Mouse (Mus musculus): ENCODE measurements around the gene Tmem9b. TPM values are rescaled to one million over a fixed set of nuclear protein-coding genes. Genes with fewer than 3 reads are reported as not detected.

The Tmem9b gene
- polyA plus RNA-seq, 1 experiment, result 45.3 TPM

DNA sequence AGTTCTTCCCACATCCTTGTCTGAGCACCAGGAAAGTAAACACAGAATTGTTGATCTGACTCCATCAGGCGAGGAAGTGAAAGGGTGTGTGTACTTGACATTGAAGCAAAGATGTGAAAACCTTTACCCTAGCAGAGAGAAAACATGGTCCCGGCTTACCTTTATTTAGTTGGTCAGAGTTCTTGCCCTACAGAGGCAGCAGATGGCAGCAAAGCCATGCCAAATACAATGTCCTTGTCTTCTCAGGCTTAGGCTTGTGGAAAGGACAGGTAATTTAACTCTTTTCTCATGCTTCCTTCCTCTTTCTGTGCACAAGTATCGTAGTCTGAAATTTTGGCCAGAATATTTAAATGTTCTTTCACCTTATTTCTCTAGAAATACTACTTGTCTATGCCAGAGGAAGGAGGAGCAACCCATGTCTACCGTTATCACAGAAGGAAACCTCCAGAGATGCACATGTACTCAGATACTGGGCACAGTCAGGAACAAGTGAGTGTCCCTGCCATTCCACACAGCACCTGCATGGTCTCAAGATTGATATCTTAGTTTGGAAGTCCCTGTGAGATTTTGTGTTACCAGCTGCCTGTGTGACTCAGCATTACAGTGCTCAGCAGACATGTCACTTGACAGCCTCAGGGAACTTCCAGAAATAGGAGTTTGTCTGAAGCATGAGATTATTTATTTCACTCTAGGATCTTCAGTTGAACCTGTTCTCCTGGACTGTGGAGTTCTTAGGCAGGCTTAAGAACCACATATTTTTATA is 45.5 kb downstream of the Tmem9b start:
- Histone ChIP-seq H3K27me3 (ENCODE audit: control insufficient read depth, insufficient read depth, low read length) (no peaks in the 10 kb centered on the region), H3K36me3 (ENCODE audit: control insufficient read depth, insufficient read depth, low read length) (peaks cover 27% of the 10 kb centered on the region), H3K4me1 (replicated peaks; ENCODE audit: control insufficient read depth, insufficient read depth, low read length) (peaks cover 6% of the 10 kb centered on the region), H3K27ac (ENCODE audit: control insufficient read depth, insufficient read depth, low read length) (no peak overlapping the region), H3K4me3 (ENCODE audit: control insufficient read depth, insufficient read depth, low read length) (no peak overlapping the region)
- peak; percentile 44 for DNase-seq
- no peak for TF ChIP-seq CTCF (IDR thresholded peaks at IDR 0.05; ENCODE audit: borderline replicate concordance, control insufficient read depth, extremely low read depth, insufficient read depth, low read length, poor library complexity)
- TF ChIP-seq POLR2A (IDR thresholded peaks at IDR 0.05; ENCODE audit: control insufficient read depth, extremely low read depth, insufficient read depth, low read length, poor library complexity), result no peak
- WGBS, result 40% methylated on average over 4 of the region's 4 CpGs

DNA sequence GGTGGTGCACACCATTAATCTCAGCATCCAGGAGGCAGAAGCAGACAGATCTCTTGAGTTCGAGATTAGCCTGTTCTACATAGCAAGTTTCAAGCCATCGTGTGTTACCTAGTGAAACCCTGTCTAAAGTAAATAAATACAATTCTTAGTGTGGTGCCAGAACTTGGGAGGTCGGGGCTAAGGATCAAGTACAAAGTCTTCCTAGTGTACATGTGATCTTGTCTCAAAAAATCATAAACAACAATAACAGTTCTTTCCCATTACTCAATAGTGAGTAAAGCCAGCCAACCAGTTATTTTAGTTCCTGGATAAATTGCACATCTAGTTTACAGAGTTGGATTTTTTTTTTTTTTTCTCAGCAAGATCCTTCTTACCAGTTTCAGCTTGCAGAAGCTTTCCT is 48.2 kb downstream of the Tmem9b start:
- 73% methylated on average over 3 of the region's 3 CpGs for WGBS
- Histone ChIP-seq H3K4me3 (ENCODE audit: control insufficient read depth, insufficient read depth, low read length) (no peak overlapping the region), H3K27me3 (ENCODE audit: control insufficient read depth, insufficient read depth, low read length) (no peaks in the 10 kb centered on the region), H3K36me3 (ENCODE audit: control insufficient read depth, insufficient read depth, low read length) (peaks cover 8% of the 10 kb centered on the region), H3K4me1 (replicated peaks; ENCODE audit: control insufficient read depth, insufficient read depth, low read length) (peaks cover 6% of the 10 kb centered on the region), H3K27ac (ENCODE audit: control insufficient read depth, insufficient read depth, low read length) (no peak overlapping the region)
- no peak for DNase-seq
- no peak for TF ChIP-seq CTCF (IDR thresholded peaks at IDR 0.05; ENCODE audit: borderline replicate concordance, control insufficient read depth, extremely low read depth, insufficient read depth, low read length, poor library complexity)
- TF ChIP-seq POLR2A (IDR thresholded peaks at IDR 0.05; ENCODE audit: control insufficient read depth, extremely low read depth, insufficient read depth, low read length, poor library complexity), result no peak

DNA sequence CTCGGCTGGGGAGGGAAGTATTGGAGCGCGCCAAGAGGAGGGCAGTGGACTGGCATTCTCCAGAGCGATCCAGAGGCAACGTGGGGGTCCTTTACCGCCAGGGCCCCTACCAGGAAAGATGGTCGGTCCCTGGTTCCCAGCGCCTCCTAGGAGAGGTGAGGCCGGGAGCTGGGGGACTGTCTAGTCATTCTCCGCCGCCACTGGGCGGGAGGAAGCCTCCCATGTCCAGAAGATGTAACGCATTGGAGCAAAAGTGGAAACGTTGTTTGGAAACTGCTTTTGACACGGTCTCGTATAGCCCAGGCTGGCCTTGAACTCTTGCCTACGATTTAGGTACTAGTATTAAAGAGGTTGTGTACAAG is 48.7 kb downstream of the Tmem9b start:
- no peaks in the 10 kb centered on the region for H3K27me3 ChIP-seq (ENCODE audit: control insufficient read depth, insufficient read depth, low read length)
- 4% methylated on average over 17 of the region's 17 CpGs for WGBS
- H3K4me3 ChIP-seq (ENCODE audit: control insufficient read depth, insufficient read depth, low read length), result peak overlapping the region; percentile 83
- no peak overlapping the region for H3K27ac ChIP-seq (ENCODE audit: control insufficient read depth, insufficient read depth, low read length)
- peaks cover 6% of the 10 kb centered on the region for H3K4me1 ChIP-seq (replicated peaks; ENCODE audit: control insufficient read depth, insufficient read depth, low read length)
- H3K36me3 ChIP-seq (ENCODE audit: control insufficient read depth, insufficient read depth, low read length), result peaks cover 7% of the 10 kb centered on the region
- TF ChIP-seq POLR2A (IDR thresholded peaks at IDR 0.05; ENCODE audit: control insufficient read depth, extremely low read depth, insufficient read depth, low read length, poor library complexity) (no peak), CTCF (IDR thresholded peaks at IDR 0.05; ENCODE audit: borderline replicate concordance, control insufficient read depth, extremely low read depth, insufficient read depth, low read length, poor library complexity) (no peak)
- no peak for DNase-seq

DNA sequence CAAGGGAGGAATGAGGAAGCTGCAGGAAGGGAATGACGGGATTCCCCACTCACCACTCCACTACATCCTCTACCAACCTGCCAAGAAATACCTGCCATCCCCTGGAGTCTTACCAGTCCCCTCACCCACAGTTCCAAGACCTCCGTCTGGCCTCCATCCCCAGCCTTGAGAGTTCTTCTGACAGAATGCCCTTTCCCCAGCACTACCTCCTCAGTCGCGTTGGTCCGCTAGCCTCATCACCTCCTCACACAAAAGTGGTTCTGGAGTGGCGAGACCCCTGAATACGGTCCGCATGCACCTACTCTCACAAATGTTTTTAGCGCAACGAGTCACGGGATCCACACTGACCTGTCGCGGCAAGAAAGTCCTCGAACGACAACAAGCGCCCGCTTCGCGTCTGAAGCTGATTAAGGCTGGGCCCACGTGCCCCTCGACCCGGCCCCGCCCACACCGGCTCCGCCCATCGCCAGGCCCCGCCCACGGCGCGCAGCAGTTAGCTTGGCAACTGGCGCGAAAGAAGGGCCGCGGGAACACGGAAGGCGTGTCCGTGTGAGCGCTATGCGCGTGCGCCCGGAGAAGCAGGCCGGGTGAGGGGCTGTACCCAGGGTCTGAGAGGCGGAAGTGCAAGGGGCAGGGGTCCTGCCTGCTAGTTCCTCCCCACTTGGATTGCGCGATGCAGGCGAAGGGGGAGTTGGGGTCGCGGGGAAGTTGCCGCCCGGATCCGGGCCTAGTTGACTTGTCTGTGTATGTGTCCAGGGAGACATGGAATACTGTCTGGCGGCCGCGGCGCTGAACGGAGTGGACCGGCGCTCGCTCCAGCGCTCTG is 49.3 kb downstream of the Tmem9b start, which contains the start of the genes St5 and Akip1:
Gene St5, minus strand, starts transcription at position 416 of the 826 bp plus-strand sequence.
Gene Akip1, plus strand, starts transcription at position 501 of the 826 bp plus-strand sequence.
- peaks cover 6% of the 10 kb centered on the region for H3K4me1 ChIP-seq (replicated peaks; ENCODE audit: control insufficient read depth, insufficient read depth, low read length)
- 0 out of 2 replicates have a peak, but pooled peaks have one; percentile 50 for TF ChIP-seq CTCF (IDR thresholded peaks at IDR 0.05; ENCODE audit: borderline replicate concordance, control insufficient read depth, extremely low read depth, insufficient read depth, low read length, poor library complexity)
- peak; percentile 87 for TF ChIP-seq POLR2A (IDR thresholded peaks at IDR 0.05; ENCODE audit: control insufficient read depth, extremely low read depth, insufficient read depth, low read length, poor library complexity)
- H3K36me3 ChIP-seq (ENCODE audit: control insufficient read depth, insufficient read depth, low read length), result 0 out of 2 replicates have a peak, but pooled peaks cover under 1% of the 10 kb centered on the region
- H3K4me3 ChIP-seq (ENCODE audit: control insufficient read depth, insufficient read depth, low read length), result peak within 1 kb of the TSS; percentile 83
- WGBS, result 2% methylated on average over 61 of the region's 61 CpGs
- no peaks in the 10 kb centered on the region for H3K27me3 ChIP-seq (ENCODE audit: control insufficient read depth, insufficient read depth, low read length)
- peak; percentile 97 for DNase-seq
- no peak within 1 kb of the TSS for H3K27ac ChIP-seq (ENCODE audit: control insufficient read depth, insufficient read depth, low read length)

DNA sequence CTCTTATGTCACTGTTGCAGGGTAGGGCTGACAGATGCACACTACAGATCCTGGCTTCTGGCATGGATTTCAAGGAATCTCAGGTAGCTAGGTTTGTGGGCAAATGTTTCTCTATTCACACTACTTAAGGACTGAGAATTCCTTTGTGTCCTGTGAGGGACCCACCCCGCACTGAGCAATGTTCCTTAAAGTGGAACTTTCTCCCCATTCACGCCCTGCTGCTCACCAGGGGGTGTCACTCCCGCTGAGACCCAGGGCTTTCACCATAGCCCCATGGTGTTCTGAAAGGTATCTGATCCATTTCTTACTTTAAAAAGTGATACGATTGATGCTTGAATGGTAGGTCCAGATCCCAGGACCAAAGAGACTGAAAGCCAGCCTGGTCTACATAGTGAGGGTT is 50.0 kb downstream of the Tmem9b start:
- H3K4me3 ChIP-seq (ENCODE audit: control insufficient read depth, insufficient read depth, low read length), result no peak overlapping the region
- TF ChIP-seq CTCF (IDR thresholded peaks at IDR 0.05; ENCODE audit: borderline replicate concordance, control insufficient read depth, extremely low read depth, insufficient read depth, low read length, poor library complexity) (no peak), POLR2A (IDR thresholded peaks at IDR 0.05; ENCODE audit: control insufficient read depth, extremely low read depth, insufficient read depth, low read length, poor library complexity) (no peak)
- DNase-seq, result no peak
- no peak overlapping the region for H3K27ac ChIP-seq (ENCODE audit: control insufficient read depth, insufficient read depth, low read length)
- peaks cover 6% of the 10 kb centered on the region for H3K4me1 ChIP-seq (replicated peaks; ENCODE audit: control insufficient read depth, insufficient read depth, low read length)
- H3K27me3 ChIP-seq (ENCODE audit: control insufficient read depth, insufficient read depth, low read length), result no peaks in the 10 kb centered on the region
- H3K36me3 ChIP-seq (ENCODE audit: control insufficient read depth, insufficient read depth, low read length), result no peaks in the 10 kb centered on the region
- WGBS, result 87% methylated on average over 4 of the region's 4 CpGs

DNA sequence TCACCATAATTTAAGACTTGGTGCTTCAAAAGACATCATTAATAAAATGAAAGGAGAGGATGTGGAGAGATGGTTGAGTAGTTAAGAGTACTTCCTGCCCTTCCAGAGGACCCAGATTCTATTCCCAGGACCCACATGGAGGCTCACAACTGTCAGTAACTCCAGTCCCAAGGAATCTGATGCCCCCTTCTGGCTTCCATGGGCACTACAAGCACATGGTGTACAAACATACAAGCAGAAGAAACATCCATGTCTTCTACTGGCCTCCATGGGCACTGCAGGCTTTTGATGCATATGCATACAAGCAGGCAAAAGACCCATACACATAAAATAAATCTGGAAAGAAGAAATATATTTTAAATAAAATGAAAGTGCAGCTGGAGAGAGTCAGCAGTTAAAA is 52.5 kb downstream of the Tmem9b start:
- Histone ChIP-seq H3K36me3 (ENCODE audit: control insufficient read depth, insufficient read depth, low read length) (no peaks in the 10 kb centered on the region), H3K27ac (ENCODE audit: control insufficient read depth, insufficient read depth, low read length) (no peak overlapping the region), H3K4me1 (replicated peaks; ENCODE audit: control insufficient read depth, insufficient read depth, low read length) (peaks cover 6% of the 10 kb centered on the region), H3K27me3 (ENCODE audit: control insufficient read depth, insufficient read depth, low read length) (no peaks in the 10 kb centered on the region), H3K4me3 (ENCODE audit: control insufficient read depth, insufficient read depth, low read length) (no peak overlapping the region)
- TF ChIP-seq POLR2A (IDR thresholded peaks at IDR 0.05; ENCODE audit: control insufficient read depth, extremely low read depth, insufficient read depth, low read length, poor library complexity), result no peak
- no peak for TF ChIP-seq CTCF (IDR thresholded peaks at IDR 0.05; ENCODE audit: borderline replicate concordance, control insufficient read depth, extremely low read depth, insufficient read depth, low read length, poor library complexity)
- no peak for DNase-seq

Data from thymus, adult 2 months (tissue).